Mouse (Mus musculus): ENCODE results near the gene Serpini2. TPM values are rescaled to one million over a fixed set of nuclear protein-coding genes. Genes with fewer than 3 reads are reported as not detected.
"Not testable (repeated sequence)": the region's sequence is repeated elsewhere in the genome, so short reads cannot be mapped to it uniquely, and the experiment has no call there.

The Serpini2 gene
- not detected for total RNA-seq (2021)

DNA sequence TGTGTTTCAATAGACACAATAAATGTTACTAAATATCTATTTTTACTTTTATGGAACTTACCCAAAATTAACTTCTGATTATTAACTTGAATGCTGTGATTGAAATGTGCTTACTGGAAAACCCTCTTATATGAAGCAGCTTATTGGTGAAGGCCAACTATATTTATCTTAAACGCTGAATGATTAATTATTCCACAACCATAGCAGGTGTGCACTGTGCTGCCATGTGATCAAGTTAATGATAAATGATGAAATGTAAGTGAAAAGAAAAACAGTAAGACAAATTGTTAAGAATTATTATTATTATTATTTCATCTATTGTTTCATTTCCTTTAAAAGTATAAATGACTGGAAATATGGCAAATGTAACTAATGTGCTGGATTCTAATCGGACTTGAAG is at the start of gene Serpini2:
Gene Serpini2, minus strand, starts transcription at position 101 of the 400 bp plus-strand sequence.
- no peak for DNase-seq

DNA sequence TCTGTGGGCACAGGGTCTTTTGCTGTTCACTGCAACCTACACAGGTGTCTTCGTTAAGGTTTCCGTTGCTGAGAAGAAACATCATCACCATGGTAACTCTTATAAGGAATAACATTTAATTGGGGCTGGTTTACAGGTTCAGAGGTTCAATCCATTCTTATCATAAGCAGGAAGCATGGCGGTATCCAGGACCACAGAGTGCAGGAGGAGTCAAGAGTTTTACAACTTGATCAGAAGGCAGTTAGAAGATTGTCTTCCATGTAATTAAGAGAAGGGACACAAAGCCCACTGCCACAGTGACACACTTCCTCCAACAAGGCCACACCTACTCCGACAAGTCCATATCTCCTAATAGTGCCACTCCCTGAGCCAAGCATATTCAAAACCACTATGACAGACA is 39.0 kb upstream of the Serpini2 start:
- DNase-seq: no peak

DNA sequence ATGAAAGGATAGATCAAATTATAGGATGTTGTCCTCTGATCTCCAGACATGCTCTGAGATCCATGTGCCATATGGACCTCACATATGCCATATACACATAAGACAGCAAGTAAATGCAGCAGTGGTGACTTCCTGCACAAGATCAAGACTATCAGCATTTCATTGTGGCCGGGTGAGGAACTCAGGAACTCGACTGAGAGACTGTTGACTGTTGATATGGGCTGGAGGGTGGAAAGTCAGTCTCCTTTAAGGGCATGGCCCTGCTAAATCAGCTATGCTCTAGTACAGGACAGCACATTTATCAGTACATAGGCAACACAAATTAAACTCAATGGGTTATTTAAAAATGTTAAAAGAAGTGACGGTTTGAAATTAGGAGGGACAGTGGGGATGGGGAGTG is 38.4 kb upstream of the Serpini2 start:
- DNase-seq: no peak

DNA sequence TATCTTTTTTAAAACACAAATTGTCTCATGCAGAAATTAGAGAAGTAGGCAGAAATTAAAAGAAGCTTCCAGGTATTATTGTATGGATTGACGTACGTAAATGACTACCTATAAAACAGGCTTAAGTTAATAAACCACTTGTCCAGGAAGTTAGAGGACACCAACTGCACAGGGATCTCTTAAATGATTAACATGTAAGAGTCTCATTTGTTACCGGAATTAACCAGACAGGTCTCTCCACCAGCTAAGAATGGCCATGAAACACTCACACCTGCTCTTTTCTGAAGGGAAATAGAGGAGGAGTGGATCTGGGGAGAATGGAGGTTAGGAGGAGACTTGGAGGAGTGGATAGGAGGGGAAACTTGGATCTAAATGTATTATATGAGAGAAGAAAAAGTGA is 35.7 kb upstream of the Serpini2 start:
- DNase-seq: no peak

DNA sequence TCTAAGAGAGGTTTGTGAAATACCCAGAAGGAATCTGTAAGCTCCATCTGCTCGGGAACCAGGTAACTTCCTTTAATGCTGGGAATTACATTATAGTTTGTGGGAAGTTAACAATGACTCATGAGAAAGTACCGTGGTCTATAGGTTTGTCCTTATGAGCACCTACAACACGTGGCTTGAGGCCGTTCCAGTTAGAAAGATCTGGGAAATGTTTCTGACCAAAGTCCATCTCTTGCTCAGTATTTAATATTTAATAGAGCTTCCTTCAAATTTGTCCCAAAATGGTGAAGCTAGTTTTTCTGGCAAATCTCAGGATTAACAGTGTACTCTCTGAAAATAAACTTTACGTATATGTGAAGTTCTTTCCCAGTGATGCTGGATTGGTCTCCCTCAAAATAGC is 34.7 kb upstream of the Serpini2 start:
- DNase-seq: no peak

DNA sequence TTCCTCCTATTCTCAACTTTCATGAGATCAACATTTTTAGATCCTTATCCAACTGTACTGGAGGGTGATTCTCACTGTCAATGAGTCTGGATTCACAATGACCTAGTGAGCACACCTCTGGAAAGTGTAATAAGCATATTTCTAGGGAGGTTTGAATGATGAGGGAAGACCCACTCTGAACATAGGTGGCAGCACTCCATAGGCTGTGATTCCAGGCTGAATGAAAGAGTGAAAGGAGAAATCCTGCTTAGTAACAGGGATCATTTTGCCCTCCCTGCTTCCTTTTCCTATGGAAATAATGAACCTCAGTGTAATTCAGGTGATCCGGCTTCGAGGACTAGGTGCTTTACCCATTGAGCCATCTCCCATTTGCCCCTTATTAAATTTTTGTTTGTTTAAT is 31.2 kb upstream of the Serpini2 start:
- no peak for DNase-seq

DNA sequence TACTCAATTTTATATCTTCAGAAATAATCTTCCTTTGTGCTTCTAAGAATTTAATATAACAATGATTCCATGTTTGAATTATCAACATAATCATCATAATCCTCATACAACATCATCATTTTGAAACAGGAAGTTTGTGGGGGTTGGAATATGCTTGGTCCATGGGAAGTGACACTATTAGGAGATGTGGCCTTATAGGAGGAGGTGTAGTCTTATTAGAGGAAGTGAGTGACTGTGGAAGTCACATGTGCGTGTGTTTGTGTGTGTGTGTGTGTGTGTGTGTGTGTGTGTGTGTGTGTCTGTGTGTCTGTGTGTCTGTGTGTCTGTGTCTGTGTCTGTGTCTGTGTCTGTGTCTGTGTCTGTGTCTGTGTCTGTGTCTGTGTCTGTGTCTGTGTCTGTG is 29.6 kb upstream of the Serpini2 start:
- DNase-seq: not testable (repeated sequence)

DNA sequence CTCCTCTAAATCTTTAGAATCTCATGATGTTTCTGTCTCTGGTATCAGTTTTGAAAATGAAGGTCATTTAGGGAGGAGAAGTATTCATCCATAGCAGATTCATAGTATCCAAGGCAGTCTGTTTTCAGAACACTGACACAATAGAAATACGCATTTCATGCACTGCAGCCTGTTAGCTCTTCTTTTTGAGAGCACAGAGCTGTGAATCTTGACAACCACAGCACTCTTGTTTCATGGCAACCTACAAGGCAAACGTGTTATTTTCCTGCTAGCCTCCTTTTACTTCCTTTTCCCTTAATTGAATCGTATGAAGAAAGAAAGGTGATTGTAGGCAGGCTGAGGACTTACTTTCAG is 27.9 kb upstream of the Serpini2 start:
- DNase-seq: no peak

DNA sequence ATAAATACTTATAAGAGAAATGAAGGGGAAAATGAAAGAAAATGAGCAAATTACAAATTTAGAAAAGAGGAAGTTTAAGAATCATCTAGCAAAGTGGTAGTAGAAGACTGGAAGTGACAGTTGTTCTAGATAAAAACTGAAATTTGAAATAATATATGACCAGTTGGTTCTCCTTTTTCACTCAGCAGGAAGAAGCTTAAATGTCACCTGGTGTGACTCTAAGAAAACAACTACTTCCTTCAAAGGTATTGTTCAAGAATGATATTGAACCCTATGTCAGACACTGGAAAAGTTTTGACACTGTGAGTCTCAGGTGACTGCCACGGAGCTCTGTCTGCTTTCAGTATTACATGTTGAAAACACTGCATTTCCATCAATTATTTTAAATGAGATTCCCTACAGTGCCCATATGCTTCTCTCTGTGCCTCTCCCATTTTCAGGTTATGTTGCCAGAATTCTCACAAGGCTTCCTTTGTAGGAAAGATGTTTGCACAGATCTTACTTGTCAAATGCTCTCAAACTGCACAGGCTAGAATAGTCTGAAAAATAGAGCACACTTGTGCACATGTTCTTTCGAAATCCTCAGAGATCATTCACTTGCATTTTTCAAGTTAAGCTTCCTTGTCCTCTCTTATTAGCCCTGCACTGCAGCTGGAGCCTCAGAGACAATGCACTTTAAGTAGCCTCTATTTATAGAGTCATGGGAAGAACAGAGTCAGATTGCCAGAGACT is 27.3 kb upstream of the Serpini2 start:
- no peak for DNase-seq

DNA sequence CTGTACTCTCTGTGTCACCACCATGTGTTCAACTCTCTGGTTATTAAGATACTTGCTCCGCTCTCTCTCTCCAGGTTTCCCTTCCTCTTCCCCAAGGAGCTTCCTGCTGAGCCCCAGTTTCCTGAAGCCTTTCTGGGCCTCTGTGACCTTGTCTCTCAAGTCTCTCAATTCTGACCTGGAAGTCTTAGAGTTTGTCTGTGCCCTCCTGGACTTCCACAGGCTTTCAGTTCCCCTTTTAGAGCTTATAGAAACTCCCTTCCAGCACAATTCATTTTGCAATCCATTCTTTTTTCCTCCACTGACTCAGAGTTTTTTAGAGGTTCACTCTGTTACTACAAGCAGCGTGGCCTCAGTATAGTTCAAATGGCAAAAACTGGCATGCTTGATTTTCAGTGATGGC is 23.4 kb upstream of the Serpini2 start:
- no peak for DNase-seq

DNA sequence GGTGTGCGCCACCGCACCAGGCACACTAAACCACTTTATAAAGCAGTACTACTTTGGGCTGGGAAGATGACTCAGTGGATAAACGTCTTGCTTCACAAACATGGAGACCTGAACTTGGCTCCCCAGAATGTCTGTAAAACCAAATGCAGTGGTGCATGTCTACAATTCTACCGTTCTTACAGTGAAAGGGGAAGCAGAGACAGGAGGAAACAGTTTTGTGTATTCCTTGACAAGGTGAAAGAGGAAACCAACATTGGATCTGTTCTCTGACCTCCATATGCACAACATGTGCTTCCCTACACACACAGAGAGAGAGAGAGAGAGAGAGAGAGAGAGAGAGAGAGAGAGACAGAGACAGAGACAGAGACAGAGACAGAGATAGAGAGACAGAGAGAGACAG is 7.6 kb upstream of the Serpini2 start:
- DNase-seq: no peak

DNA sequence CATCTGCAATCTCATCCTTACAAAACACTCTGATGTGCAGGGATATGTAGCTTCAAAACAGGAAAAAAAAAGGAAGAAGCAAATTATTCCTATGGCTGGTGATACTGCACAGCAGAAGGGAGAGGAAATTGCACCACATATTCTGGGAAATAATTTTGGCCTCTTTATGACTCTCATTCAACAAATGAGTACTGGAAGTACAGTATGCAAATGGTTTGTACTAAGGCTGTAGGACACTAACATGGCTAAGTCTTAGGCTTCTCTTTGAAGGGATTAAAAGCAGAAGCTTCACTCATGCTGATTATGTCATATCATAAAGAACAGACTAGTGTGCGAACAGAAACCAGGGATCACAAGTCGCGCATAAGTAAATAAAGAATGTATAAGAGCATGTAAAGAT is 6.6 kb upstream of the Serpini2 start:
- no peak for DNase-seq

DNA sequence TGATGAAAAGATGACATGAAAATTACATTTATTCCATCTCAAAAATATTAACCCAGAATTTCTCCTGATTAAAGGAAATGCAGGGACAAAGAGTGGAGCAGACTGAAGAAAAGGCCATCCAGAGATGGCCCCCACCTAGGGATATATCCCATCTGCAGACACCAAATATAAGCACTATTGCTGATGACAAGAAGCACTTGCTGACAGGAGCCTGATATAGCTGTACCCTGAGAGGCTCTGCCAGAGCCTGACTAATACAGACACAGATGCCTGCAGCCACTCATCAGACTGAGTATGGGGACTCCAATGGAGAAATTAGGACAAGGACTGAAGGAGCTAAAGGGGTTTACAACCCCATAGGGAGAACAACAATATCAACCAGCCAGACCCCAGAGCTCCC is 5.2 kb upstream of the Serpini2 start:
- DNase-seq: no peak

DNA sequence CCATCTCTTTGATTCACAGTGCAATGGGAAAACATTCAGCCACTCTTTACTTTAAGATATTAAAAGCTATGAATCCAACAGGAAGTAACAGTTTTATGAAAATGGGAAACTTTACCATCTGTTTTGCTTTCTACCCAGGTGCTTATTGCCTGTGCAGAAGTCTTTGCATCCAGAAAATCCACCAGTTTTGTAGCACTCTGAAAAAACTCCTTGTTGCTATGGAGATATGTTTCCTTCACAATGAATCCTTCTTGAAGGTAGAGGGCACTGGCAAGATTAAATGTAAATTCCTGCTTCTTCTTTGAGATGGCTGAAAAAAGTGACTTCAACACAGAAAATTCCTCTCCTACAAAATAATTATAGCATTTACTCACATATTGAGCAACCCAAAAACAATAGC is 10.5 kb downstream of the Serpini2 start:
- DNase-seq: no peak

DNA sequence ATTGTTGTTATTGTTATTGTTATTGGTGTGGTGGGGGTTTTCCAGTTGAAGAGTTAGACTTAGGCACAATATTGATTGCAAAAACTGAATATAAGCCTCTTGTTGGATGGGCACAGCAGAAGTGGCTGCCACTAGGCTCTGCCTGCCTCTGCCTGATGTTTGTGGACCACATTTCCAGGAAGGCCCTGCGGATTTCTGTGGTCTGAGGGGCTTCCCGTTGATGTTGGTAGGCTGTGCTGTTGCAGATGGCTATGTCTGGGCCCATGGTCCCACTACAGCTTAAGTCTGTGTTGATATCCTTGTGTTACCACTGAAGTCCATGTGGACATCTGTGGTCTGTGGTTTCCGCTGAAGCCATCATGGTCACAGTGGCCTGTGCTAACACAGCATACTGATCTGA is 50.2 kb downstream of the Serpini2 start:
- no peak for DNase-seq

DNA sequence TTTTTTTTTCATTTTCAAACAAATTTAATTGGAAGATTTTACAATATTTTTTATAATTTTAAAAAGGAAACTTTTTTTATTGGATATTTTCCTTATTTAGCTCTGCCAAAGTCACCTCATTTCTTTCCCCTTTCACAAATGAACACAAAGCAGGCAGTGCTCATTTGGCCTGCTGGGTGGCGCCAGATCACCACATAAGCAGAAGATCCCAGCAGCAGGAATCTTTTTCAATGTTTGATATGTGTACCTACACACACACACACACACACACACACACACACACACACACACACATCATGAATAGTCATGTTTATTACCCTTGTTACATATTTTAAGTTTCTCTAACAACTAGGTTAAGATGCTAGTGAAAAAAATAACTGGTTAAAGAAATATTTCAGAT is 50.7 kb downstream of the Serpini2 start:
- peak; percentile 33 for DNase-seq

DNA sequence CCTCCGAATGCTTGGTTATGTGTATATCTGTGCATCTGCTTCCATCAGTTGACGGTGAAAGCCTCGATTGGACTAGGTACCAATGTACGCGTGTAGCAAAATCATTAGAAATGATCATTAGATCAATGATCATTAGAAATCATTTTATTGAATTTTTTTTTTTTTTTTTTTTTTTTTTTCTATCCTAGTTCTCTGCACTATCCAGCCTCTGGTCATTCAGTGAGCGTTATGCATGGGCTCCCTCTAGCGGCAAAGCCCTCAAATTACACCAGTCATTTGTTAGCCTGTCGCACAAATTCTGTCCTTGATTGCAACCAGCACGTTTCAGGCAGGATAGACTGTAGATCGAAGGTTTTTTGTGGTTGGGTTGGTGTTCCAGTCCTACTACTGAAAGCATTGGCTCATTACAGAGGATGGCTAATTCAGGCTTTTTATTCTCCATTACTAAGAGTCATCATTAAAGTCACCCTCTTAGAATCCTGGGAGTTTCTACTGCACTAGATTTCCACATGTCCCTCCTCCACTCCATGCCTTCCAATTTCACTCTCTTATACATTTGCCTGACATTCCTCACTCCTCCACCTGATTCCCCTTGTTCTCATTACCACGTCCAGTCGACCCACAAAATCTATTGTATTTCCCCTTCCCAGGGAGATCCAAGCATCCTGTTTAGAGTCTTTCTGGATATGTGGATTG is 66.9 kb downstream of the Serpini2 start:
- DNase-seq: peak; percentile 60

Other genes starting within 250 kb of the Serpini2 start
- not detected for gene Zbbx, start 105.0 kb downstream of the Serpini2 start, total RNA-seq (2021)
- gene Wdr49, start 212.1 kb upstream of the Serpini2 start, total RNA-seq (2021): not detected

Data from heart, postnatal 4 days (tissue).